Mouse (Mus musculus): ENCODE results near the gene Actl6a. TPM values are rescaled to one million over a fixed set of nuclear protein-coding genes. Genes with fewer than 3 reads are reported as not detected.

The Actl6a gene
- polyA plus RNA-seq (2017; shearing (Covaris generic)) = 119 TPM

DNA sequence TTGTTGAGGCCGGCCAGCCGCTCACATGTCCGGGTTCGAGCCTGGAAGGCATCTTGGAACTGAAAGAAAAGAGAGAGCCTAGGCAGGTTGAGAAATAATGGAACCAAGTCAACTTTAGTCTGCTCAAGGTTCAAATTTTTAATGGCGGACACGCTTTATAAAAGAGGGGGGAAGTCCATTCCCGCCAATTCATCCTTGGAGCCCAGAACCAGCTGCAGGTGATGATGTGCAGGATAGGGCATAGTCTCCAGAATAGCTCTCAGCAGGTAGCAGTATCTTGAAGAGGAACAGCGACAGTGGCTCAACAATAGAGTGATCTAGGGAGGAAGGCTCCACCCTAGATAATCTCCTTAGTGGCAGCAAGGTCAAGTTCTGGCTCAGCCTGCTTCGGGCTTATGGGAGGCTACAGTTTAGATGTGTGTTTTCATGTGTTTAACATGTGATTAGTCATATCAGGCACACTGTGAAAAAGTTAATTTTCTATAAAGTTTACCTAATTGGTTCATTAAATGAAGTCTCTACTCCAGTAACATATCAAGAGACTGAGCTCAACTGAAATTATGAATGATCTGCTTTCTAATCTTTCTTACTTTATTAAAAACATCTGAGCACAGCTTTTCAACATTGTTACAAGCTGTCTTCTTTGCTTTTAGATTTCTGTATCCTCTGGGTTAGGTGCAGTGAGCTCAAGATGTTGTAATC is at the start of gene Actl6a:
Gene Actl6a (plus strand): TSS at position 652 of the 702 bp plus-strand sequence.

GRCm38 (mm10) chr3:32736244-32737171 is 30.4 kb downstream of the Actl6a start, which contains the start of gene Ndufb5:
Ndufb5 (plus strand) TSS chr3:32736990.

GRCm38 (mm10) chr3:32737172-32737655 is 31.1 kb downstream of the Actl6a start, which contains the start of gene Mrpl47:
Mrpl47 (minus strand) TSS chr3:32737605.

Other genes with a start within 250 kb of the Actl6a start
- not detected for gene Kcnmb3, start 214.1 kb upstream of the Actl6a start, polyA plus RNA-seq (2017; shearing (Covaris generic))
- gene Zfp639, start 196.0 kb upstream of the Actl6a start, polyA plus RNA-seq (2017; shearing (Covaris generic)) = 57.0 TPM
- 19.9 TPM for gene Mfn1, start 176.8 kb upstream of the Actl6a start, polyA plus RNA-seq (2017; shearing (Covaris generic))
- gene Gnb4, start 89.7 kb upstream of the Actl6a start, polyA plus RNA-seq (2017; shearing (Covaris generic)) = 15.9 TPM
- gene Ndufb5, start 30.7 kb downstream of the Actl6a start, polyA plus RNA-seq (2017; shearing (Covaris generic)) = 157 TPM
- gene Mrpl47, start 31.3 kb downstream of the Actl6a start, polyA plus RNA-seq (2017; shearing (Covaris generic)) = 23.6 TPM
- gene Usp13, start 111.2 kb downstream of the Actl6a start, polyA plus RNA-seq (2017; shearing (Covaris generic)) = not detected

Data from CD4-positive, CD25-positive, alpha-beta regulatory T cell (primary cell).